Mouse (Mus musculus): ENCODE measurements around the gene Phf12. TPM values are rescaled to one million over a fixed set of nuclear protein-coding genes. Genes with fewer than 3 reads are reported as not detected.
A peak's percentile ranks its signal among the peaks of the same experiment; 100 is the strongest.

The Phf12 gene
- total RNA-seq, 2 experiments from 2014 or later: 13.9 to 14.3 TPM

DNA sequence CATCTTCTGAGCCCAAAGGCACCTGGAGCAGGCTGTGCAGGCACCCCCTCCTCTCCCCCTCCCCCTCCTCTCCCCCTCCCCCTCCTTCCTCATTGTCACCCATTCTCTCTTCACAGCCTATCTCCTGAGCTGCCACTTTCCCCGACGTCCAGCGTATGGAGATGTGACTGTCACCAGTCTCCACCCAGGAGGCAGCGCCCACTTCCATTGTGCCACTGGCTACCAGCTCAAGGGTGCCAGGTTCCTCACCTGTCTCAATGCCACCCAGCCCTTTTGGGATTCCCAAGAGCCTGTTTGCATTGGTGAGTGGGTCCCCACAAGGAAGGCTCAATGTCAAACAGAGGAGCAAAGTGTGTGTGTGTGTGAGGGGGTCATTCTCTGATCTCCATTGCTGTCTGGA, 13.8 kb upstream of the Phf12 start:
- no peak for DNase-seq (ENCODE audit: low spot score)

DNA sequence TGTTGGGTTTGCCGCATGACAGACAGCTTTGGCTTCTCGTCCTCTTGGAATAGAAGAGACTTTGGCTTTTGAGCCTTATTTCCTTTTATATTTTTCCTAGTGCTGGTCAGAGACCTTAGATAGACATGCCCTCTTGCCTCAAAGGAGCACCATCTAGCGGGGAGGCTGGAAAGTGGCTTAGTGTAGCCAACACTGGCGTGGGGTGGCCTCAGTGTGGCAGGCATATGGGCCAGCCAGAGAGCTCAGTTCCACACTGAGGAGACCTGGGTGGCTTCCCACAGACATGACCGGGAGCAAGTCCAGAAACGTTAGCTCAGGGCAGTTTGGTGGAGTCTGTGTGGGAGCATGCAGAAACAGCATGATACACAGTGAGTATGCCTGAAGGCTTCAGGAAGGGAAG, 11.8 kb upstream of the Phf12 start:
- no peak for DNase-seq (ENCODE audit: low spot score)

DNA sequence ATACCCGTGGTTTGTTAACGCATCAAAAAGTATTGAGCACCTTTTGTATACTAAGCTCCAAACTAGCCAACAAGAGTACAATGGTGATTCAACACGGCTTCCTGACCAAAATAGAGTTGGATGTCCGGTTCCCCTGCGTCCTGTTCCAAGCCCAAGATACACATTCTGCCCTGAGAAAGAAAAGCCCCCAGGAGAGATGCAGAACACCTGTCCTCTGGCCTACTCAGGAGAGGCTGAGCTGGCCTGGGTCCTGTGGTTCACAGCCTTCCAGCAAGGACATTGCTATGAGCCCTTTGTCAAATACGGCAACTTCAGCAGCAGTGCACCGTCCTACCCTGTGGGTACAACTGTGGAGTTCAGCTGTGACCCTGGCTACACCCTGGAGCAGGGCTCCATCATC, 9.0 kb upstream of the Phf12 start:
- DNase-seq (ENCODE audit: low spot score): no peak

DNA sequence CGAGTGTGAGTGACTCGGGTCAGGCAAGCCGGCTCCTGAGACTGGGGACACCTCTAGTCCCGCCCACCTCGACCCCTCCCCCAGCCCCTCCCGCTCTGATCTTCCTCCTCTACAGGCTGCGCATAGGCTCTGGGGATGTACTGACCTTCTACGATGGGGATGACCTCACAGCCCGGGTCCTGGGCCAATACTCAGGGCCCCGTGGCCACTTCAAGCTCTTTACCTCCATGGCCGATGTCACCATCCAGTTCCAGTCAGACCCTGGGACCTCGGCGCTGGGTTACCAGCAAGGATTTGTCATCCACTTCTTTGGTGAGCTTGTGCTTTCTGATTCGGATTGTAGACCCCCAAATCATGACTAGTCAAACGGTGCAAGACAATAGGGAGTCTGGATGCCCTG, 8.2 kb upstream of the Phf12 start:
- DNase-seq (ENCODE audit: low spot score): no peak

DNA sequence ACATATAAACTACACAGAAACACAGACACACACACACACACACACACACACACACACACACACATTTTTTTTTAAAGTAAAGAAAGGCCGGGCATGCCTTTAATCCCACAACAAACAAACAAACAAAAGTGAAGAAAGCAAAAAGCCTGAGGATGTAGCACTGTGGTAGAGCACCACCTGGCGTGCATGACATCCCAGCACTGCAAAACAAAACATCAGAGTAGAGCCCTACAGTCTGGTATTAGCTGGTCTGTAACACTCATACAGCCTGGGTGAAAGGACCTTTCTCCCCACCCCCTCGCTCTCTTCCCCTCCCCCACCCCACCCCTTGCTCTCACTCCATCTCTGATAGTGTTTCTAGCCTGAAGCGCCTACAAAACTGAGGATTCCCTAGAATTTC, 6.7 kb upstream of the Phf12 start:
- DNase-seq (ENCODE audit: low spot score): no peak

DNA sequence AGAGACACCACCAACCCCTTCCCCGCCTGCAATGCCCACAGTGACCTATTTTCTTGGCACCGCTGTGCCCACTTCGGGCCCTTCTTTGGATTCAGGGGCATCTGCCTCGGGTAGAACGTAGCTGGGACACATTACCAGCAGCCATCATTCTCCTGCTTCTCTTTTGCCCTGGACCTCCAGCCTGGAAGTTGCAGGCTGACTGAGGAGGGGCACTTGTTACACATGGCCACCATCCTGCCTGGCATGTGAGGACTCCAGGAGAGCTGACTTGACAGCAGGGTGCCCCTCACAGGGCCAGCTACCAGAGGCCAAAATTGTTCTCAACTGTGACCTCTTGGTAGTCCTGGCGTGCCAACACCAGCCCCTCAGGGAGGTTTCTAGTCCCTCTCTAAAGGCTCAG, 4.4 kb upstream of the Phf12 start:
- DNase-seq (ENCODE audit: low spot score): no peak

DNA sequence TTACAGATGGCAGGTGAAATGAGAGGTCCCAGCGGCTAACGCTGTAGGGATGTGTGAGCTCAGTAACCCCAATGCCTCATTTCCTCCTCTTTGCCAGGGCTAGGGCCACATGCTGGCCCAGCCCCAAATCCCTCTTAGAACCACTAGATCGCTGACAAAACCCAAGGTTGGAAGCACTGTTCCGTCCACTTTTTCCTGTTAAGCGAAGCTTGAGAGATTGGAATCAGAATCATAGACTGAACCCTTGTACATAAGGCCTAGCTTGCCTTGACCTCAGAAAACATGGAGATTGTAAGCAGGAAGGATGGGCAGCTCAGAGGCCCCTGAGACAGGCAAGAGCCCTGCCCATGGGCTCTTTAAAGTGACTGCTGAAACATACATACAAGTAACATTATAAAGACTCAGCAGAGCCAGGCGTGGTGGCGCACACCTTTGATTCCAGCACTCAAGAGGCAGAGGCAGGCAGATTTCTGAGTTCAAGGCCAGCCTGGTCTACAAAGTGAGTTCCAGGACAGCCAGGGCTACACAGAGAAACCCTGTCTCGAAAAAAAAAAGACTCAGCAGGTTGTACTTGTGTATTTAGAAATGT, 3.2 kb upstream of the Phf12 start:
- no peak for DNase-seq (ENCODE audit: low spot score)

DNA sequence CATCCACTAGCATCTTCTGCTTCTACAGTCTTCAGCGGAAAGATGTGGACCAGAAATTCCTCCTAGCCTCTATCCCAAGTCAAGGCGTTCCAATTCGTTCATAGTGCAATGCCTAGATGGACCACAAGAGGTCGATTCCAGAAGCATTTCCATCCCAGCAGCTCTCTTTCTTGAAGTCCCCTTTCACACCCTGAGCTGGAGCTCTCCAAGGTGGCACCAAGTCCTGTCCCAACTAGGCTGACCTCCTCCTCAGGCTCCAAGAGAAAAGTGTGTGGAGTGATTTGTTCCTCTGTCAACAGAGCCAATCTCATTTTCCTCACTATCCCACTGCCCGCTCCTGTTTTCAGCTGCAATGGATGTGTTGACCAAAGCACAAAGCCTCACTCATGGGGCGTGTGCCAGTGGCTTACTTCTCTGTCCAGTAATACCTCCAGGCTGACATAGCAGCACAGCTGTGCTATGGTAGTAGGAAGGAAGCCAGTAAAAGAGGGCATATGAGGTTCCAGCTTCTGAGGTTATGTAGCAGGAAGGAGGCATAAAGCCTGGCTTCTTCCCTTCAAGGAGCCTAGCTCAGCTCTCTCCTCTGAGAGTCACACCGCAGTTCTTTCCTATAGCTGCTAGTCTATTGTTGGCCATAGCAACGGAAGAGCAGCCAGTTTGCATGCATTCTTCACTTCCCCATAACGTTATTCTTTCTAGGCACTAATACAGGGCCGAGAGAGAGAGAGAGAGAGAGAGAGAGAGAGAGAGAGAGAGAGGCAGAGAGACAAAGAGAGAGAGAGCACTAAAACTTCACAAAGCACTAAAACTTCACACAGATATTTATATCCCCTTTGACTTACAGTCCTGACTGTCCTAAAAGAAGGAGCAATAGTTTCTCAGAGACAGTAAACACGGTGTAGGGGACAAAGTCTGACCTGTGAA, 2.0 kb upstream of the Phf12 start:
- peak; percentile 53 for DNase-seq (ENCODE audit: low spot score)

DNA sequence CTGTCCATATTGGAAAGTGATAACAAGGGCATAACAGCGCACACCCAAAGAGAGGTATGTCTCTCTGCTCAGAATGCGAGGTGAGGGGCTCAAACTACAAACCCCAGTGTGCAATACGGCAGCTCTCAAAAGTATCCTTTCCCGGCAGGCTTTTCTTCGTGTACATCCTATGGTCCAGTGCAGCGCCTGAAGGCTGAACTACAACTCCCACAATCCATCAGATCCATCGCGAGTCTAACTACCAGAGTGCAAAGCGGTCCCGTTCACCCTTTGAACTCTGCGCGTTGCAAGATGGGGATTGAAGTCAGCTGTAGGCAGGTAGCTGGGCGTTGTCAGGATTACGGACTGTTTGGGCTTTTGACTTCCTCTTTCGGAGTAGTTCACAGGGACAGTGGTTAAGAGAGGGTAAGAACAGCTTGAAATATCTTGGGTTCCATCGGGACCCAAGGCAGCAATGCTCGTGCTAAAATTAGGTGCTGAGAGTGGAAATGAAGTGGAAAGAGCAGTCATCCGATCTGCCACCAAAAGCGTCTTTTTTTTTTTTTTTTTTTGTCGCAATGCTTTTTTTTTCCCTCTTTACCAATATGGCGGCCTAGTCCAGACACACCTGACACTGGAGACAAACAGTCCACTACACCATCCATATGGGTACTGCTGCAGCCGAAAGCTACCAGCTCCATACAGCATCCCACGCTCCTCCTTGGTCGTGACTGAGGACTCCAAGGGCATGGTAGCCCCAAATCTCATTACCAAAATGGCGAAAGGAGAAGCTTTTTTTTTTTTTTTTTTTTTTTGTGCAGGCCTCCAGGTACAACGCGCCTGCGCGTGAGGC, 729 bp upstream of the Phf12 start:
- peak; percentile 97 for DNase-seq (ENCODE audit: low spot score)

DNA sequence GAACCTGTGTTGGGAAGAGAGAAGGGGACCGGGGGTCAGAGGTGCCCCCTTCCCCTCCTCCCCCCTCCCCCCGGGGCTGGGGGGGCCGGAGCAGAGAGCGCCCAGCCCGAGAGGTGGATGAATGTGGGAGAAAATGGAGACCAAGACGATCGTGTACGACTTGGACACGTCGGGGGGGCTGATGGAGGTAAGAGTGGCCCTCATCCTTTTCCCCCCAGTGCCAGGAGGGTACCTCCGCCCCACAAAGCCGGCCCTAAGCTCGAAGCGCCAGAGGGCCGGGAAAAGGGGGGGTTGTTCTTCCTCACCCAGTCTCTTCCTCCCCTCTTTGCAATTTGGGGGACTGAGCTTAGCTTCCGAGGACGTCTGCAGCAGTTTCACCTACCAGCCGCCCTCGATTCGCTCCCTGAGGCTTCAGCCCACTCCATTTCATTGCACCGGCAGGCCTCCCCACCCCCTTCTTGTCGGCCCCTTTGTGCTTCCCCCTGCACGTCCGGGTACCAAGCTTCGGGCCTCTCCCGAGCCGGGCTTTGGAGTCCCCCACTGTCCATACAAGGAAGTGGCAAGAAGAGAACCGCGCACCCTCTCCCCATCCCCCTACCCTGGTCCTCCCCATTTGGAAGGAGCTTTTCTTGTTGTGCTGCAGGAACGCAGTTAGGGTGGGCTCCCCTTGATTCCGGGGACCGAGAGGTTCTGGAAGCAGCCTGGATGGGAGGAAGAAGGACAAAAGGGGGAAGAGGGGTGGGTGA, 810 bp downstream of the Phf12 start:
- DNase-seq (ENCODE audit: low spot score): peak; percentile 28

DNA sequence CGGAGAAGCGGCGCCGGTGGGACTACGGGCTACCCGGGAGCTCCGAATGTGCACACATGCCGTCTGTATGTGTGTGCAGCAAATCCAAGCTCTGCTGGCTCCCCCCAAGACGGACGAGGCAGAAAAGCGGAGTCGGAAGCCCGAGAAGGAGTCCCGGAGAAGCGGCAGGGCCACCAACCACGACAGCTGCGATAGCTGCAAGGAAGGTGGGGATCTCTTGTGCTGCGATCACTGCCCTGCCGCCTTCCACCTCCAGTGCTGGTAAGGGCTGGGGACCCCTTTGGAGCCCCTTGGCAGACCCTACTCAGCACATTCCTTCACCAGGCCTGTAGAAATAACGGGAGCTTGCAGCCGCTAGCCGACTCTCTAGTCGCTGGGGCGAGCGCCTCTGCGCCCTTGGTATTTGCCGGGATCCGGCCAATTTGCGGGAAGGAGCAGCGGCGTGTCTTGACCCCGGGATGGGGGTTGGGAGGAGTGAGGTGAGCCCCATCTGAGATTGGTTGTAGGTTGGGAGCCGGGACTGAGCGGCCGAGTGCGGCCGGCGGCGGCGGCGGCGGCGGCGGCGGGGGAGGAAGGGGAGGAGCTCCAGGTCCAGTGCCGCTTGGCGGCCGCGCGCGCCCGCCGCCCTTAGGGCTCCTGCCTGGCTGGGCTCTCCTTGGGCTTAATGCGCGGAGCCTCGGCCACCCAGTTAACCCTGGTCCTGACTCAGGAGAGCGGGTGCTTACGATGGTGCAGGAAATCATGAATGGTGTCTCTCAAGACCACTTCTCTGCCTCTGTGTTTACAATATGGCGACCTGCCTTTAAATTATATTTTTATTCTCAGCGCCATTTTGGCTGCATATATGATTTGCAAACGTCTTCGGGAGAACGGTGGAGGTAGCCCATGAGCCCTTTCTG, 1.6 kb downstream of the Phf12 start:
- DNase-seq (ENCODE audit: low spot score): peak; percentile 59

DNA sequence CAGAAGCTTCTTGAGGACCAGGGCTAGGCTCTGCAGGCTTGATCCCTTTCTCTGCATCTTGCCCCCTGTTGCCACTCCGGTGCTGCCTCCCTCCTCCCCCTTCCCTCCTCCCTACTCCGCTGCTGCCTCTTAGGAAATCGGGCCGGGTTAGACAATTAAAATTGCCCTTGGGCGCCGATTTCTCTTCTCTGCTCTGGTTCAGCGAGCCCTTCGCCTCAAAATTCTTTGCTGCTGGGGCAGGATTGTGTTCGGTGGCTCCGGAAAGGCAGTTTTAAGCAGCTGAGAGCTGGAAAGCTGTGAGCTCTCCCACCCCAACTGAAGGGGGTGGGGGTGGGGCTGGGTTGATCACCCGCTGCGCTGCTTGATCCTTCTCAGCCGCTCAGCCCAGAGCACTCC, 2.3 kb downstream of the Phf12 start:
- DNase-seq (ENCODE audit: low spot score): peak; percentile 34

DNA sequence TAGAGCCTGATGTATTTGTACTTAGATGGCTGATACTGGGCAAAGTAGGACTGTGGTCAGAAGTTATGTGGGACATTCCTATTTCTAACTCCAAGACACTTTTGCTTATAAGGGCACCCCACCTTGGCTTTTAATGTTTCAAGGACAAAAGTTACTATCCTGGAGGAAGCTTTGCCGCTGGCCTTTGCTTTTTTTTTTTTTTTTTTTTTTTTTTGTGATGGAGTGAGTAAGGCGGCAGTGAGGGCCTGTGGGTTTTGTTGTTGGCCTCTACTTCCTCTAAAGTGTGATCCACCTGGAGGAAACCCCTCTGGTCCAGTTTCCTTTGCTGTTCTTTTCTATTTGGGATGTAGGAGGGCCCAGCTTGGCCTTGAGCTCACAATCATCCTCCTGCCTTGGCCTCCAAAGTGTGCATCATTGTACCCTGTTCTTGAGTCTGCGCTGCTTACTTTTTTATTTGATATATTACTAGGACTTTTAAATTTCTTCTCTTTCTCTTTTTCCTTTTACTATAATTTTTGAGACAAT, 3.0 kb downstream of the Phf12 start:
- no peak for DNase-seq (ENCODE audit: low spot score)

DNA sequence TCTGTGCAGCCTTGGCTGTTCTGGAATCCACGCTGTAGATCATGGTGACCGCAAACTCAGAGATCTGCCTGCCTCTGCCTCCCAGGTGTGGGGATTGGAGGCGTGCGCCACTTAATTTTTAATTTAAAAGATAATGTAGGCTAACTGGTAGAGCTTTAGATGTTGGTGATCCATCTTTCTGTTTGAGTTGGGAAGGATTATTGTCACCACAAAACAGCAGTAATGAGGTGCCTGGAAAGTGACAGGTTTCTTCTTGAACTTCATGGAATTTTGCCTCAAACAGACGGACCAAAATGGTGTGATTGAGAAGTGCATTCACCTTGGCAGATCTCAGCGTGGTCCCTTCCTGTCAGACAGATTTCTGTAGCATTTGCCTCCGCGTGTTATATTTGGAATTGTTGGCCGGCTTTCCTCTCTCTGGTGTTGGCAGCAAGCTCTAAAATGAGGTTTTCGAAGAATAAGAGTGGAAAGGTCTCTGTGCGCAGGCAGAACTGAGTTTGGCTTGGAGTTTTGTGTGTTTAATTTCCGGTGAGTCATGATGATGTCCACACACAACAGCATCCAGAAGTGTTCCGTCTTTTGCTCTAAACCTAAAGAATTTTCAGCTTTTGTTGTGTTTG, 6.6 kb downstream of the Phf12 start:
- no peak for DNase-seq (ENCODE audit: low spot score)

DNA sequence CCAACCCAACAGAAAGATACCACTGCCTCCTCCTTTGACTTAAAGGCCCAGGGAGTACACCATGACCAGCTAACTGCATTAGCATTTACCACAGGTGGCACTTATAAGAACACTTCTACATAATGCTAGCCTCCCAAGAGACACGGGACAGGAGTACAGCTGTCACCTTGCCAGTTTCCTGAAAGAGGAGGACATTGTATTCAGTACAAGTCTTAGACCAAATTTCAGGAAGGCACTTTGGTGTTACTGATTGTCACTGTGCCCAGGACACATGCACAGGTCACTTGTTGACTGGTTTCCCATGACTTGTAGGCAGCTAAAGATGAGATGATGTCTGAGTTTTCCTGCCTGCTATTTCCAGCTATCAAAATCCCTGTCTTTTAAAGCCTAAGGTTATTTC, 13.0 kb downstream of the Phf12 start:
- DNase-seq (ENCODE audit: low spot score): peak; percentile 47

DNA sequence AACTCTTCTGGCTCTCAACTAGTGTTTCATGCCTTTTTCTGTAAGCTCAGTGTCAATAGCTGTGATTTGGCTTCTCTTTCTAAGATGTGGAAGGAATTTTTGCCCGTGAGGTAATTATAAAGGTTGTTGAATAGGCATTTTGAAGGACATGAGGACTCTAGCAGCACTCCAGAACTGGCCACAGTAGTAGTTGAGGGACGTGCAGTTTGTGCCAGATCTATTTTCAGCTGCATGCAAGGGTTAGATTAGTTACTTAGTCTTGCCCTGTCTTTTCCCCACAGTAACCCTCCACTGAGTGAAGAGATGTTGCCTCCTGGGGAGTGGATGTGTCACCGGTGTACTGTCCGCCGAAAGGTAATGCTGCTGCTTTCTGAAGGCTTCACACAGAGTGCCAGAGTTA, 23.9 kb downstream of the Phf12 start:
- DNase-seq (ENCODE audit: low spot score): peak; percentile 40

DNA sequence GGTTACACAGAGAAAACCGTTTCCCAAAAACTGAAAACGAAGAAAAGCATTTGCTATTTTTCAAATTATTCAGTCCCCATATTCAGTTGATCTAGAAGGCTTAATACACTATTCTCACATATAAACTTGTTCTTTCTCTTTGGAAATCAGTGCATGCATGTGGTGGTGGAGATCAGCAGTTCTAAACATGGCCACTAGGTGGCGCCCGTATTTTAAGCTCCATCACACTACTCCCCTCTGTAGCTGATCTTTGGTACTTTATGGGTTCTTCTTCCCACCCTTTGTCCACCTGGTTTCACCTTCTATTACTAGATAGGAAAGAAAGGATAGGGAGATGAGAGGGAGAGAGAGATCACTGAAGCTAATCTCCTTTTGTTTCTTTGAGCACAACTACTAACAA, 37.1 kb downstream of the Phf12 start:
- DNase-seq (ENCODE audit: low spot score): peak; percentile 67

DNA sequence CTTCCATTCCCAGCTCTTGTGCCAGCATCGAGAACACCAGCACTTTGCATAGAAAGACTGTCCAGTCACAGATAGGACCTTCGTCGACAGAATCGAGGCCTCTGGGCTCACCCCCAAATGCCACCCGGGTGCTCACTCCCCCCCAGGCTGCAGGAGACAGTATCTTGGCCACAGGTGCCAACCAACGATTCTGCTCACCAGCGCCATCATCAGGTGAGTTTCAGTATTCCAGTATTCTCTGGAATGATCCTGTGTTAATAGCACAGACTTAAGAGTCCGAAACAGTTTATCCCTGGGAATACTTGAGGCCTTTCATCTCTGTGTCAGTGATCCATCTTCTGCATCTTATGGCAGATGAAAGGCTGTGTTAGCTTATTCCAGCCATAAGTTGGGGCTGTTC, 41.1 kb downstream of the Phf12 start:
- DNase-seq (ENCODE audit: low spot score): no peak

DNA sequence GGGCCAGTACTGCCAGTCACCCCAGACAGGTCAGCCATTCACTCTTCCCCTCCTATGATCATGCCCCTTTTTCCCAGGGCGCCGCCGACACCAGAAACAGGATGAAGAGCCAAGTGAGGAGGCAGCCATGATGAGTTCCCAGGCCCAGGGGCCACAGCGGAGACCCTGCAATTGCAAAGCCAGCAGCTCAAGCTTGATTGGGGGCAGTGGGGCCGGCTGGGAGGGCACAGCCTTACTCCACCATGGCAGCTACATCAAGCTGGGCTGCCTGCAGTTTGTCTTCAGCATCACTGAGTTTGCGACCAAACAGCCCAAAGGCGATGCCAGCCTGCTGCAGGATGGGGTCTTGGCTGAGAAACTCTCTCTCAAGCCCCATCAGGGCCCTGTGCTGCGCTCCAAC, 46.7 kb downstream of the Phf12 start:
- no peak for DNase-seq (ENCODE audit: low spot score)

DNA sequence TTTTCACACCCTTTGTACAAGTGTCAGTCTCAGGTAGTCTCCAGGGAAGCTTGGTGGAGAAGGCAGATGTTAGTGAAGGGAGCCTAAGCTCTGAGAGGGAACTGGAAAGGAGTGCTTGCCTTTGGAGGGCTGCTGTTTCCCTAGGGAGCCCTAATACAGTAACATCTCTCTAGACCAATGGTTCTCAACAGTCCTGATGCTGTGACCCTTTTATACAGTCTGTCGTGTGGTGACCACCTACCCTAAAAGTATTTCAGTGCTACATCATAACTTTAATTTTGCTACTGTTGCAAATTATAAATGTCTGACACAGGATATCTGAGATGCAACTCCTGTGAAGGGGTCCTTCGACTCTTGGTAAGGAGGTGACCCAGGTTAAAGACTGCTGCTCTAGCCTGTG, 48.0 kb downstream of the Phf12 start:
- DNase-seq (ENCODE audit: low spot score): no peak

Measured in gastrocnemius, adult 18-20 months (tissue).